Mouse (Mus musculus): ENCODE measurements at regions not wholly inside any gene's neighbourhood (a gene's known extent, or its start where the extent isn't known, plus 50 kb on each side); places are given as distances from the start of the nearest gene placed in this dataset.

DNA sequence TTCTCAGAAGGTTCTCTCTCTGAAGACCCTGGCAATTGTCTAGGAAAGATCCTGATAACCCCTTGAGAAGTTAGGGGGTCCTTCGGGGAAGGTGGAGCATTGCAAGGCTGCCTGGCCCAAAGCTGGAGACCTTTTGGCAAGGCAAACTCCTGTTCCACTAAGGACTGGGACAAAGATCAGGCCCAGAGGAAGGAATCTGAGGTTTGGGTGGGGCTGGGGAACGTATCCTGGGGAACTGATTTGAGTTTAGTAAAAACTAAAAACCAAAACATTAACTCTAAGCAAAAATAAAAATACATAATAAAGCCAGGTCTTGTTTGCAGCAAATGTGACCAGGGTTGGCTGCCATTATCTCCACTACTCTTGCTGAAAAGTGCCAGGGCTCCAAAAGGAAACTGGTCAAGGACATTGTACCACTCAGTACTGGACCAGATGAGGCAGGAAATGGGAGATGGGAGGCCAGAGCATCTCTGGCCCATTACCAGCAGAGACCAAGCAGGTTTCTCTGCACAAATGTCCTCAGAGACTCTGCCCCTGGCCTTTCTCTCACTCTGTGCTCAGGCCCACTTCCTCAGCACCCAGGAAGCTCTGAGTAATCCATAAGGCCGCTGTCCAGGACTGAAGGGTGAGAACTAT lies 321.5 kb downstream of the Cxcl12 start:
- H3K9ac ChIP-seq (ENCODE audit: insufficient read depth, low read depth), result no peak overlapping the region
- H3K9me3 ChIP-seq (replicated peaks; ENCODE audit: low read length), result no peaks in the 10 kb centered on the region
- no peak overlapping the region for H3K4me2 ChIP-seq (ENCODE audit: insufficient read depth, low read depth, poor library complexity, severe bottlenecking)
- H3K4me3 ChIP-seq (replicated peaks in 1 of 3; ENCODE audit: low read depth in 2 of 3, low read length in 2 of 3, poor library complexity in 1 of 3), result no peak overlapping the region
- TF ChIP-seq POLR2A (IDR thresholded peaks at IDR 0.05; ENCODE audit: low read depth, low read length) (no peak), IRF4 (IDR thresholded peaks at IDR 0.05; ENCODE audit: low read depth, low read length) (no peak), ZC3H11A (IDR thresholded peaks at IDR 0.05; ENCODE audit: low read depth, low read length) (no peak), SMC3 (IDR thresholded peaks at IDR 0.05; ENCODE audit: low read depth, low read length) (no peak), ZMIZ1 (IDR thresholded peaks at IDR 0.05; ENCODE audit: low read depth, low read length) (no peak)
- H3K4me1 ChIP-seq (ENCODE audit: control insufficient read depth in 1 of 2, insufficient read depth in 2 of 2), result no peaks in the 10 kb centered on the region
- H3K27me3 ChIP-seq (replicated peaks), result peaks cover 73% of the 10 kb centered on the region
- H3K27ac ChIP-seq (ENCODE audit: insufficient read depth, low read depth), result no peak overlapping the region
- in situ Hi-C loops (cut with MboI; ENCODE audit: low pct_ligation_motif_present, low pct_unique_long_range_greater_than_20kb, low sequenced_read_pairs), result no loop called here
- H3K36me3 ChIP-seq (replicated peaks in 1 of 2; ENCODE audit: control insufficient read depth in 1 of 2, insufficient read depth in 1 of 2, low read length in 1 of 2), result no peaks in the 10 kb centered on the region
- dilution Hi-C loops (cut with MboI; ENCODE audit: extremely low pct_ligation_motif_present, extremely low pct_unique_long_range_greater_than_20kb, low sequenced_read_pairs), result no loop called here
- H3K79me2 ChIP-seq (replicated peaks; ENCODE audit: control insufficient read depth, extremely low read depth, insufficient read depth, poor library complexity, severe bottlenecking), result no peaks in the 10 kb centered on the region
- no peak for DNase-seq (ENCODE audit: extremely low read depth)

DNA sequence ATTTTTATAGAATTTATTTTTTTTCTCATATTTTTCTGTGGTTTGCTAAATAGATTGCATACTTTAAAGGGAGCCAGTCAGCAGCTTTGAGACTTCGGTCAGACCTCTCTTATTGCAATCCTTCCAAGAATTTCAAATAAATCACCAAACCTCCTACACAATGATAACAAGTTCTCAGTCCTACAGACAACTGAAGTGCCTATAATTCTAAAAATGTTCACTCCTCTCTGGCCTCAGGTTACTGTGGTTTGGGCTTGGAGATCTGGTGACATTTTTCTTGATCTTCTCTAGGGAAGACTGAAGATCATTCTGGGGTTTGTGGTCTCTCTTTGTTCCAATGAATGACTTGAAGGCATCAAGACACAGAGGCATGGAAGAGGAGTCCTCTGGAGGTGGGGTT lies 326.6 kb downstream of the Cxcl12 start:
- no peak overlapping the region for H3K9ac ChIP-seq (ENCODE audit: insufficient read depth, low read depth)
- TF ChIP-seq RAD21 (IDR thresholded peaks at IDR 0.05; ENCODE audit: low read depth, low read length) (no peak), CHD1 (IDR thresholded peaks at IDR 0.05; ENCODE audit: low read depth, low read length) (no peak), JUND (conservative IDR thresholded peaks at IDR 0.05; ENCODE audit: low read depth, low read length) (no peak), TCF12 (IDR thresholded peaks at IDR 0.05; ENCODE audit: low read depth, low read length) (no peak), NRF1 (IDR thresholded peaks at IDR 0.05; ENCODE audit: low read depth, low read length) (no peak), EP300 (IDR thresholded peaks at IDR 0.05; ENCODE audit: low read length) (no peak), ZC3H11A (IDR thresholded peaks at IDR 0.05; ENCODE audit: low read depth, low read length) (no peak), JUN (IDR thresholded peaks at IDR 0.05; ENCODE audit: insufficient read depth, low read depth, low read length) (no peak), UBTF (IDR thresholded peaks at IDR 0.05; ENCODE audit: low read depth, low read length) (no peak), E2F4 (IDR thresholded peaks at IDR 0.05; ENCODE audit: insufficient replicate concordance, low read depth, low read length) (no peak), BHLHE40 (IDR thresholded peaks at IDR 0.05; ENCODE audit: low read depth, low read length) (no peak), ZKSCAN1 (IDR thresholded peaks at IDR 0.05; ENCODE audit: borderline replicate concordance, low read depth, low read length) (no peak), MXI1 (IDR thresholded peaks at IDR 0.05; ENCODE audit: low read depth, low read length) (no peak), PAX5 (IDR thresholded peaks at IDR 0.05; ENCODE audit: low read length) (no peak), POLR2A (IDR thresholded peaks at IDR 0.05; ENCODE audit: low read depth, low read length) (no peak)
- no peaks in the 10 kb centered on the region for H3K9me3 ChIP-seq (replicated peaks; ENCODE audit: low read length)
- no peak for DNase-seq (ENCODE audit: extremely low read depth)
- no peak overlapping the region for H3K4me3 ChIP-seq (replicated peaks in 1 of 3; ENCODE audit: low read depth in 2 of 3, low read length in 2 of 3, poor library complexity in 1 of 3)
- no peak overlapping the region for H3K4me2 ChIP-seq (ENCODE audit: insufficient read depth, low read depth, poor library complexity, severe bottlenecking)
- H3K27me3 ChIP-seq (replicated peaks), result peaks cover 64% of the 10 kb centered on the region
- in situ Hi-C loops (cut with MboI; ENCODE audit: low pct_ligation_motif_present, low pct_unique_long_range_greater_than_20kb, low sequenced_read_pairs) (no loop called here), dilution Hi-C loops (cut with MboI; ENCODE audit: extremely low pct_ligation_motif_present, extremely low pct_unique_long_range_greater_than_20kb, low sequenced_read_pairs) (no loop called here)
- H3K36me3 ChIP-seq (replicated peaks in 1 of 2; ENCODE audit: control insufficient read depth in 1 of 2, insufficient read depth in 1 of 2, low read length in 1 of 2), result no peaks in the 10 kb centered on the region
- no peaks in the 10 kb centered on the region for H3K79me2 ChIP-seq (replicated peaks; ENCODE audit: control insufficient read depth, extremely low read depth, insufficient read depth, poor library complexity, severe bottlenecking)
- no peaks in the 10 kb centered on the region for H3K4me1 ChIP-seq (ENCODE audit: control insufficient read depth in 1 of 2, insufficient read depth in 2 of 2)
- H3K27ac ChIP-seq (ENCODE audit: insufficient read depth, low read depth), result no peak overlapping the region
